Mouse (Mus musculus) hindbrain, embryonic 16.5 days (tissue): ENCODE data around the gene Rec114. TPM values are rescaled to one million over a fixed set of nuclear protein-coding genes. Genes with fewer than 3 reads are reported as not detected.

Experiments
- ATAC-seq: fragments of 200-750 bp; cut with Nextera tagmentation; 2 replicates; pipeline ENCODE4 v1.8.0; 2017; ENCODE audit warnings: moderate TSS enrichment, moderate library complexity
- H3K27ac ChIP-seq: fragments of 300-500 bp; sonication (generic); 2 replicates; pipeline ENCODE4 v1.5.1; 2014; ENCODE audit warnings: low read depth, mild to moderate bottlenecking, control low read depth, low read length, moderate library complexity
- H3K27me3 ChIP-seq: fragments of 300-500 bp; sonication (generic); replicated peaks from 2 replicates; pipeline ENCODE4 v1.6.1; 2014; ENCODE audit warnings: low read length; ENCODE audit not compliant: control insufficient read depth, insufficient read depth
- H3K36me3 ChIP-seq: fragments of 300-500 bp; sonication (generic); 2 replicates; pipeline ENCODE4 v1.6.1; 2014; ENCODE audit warnings: mild to moderate bottlenecking, low read length, moderate library complexity, mixed read lengths; ENCODE audit not compliant: control insufficient read depth, insufficient read depth
- H3K4me1 ChIP-seq: fragments of 300-500 bp; sonication (generic); 2 replicates; pipeline ENCODE4 v1.6.1; 2014; ENCODE audit warnings: low read depth, low read length; ENCODE audit not compliant: control insufficient read depth, insufficient read depth
- H3K4me2 ChIP-seq: fragments of 300-500 bp; sonication (generic); 2 replicates; pipeline ENCODE4 v1.6.1; 2014; ENCODE audit warnings: mild to moderate bottlenecking, low read length, control low read depth, moderate library complexity
- H3K4me3 ChIP-seq: fragments of 300-500 bp; sonication (generic); 2 replicates; pipeline ENCODE4 v1.5.1; 2014; ENCODE audit warnings: mild to moderate bottlenecking, low read length, control low read depth, moderate library complexity
- H3K9ac ChIP-seq: fragments of 300-500 bp; sonication (generic); 2 replicates; pipeline ENCODE4 v1.6.1; 2014; ENCODE audit warnings: low read depth, mild to moderate bottlenecking, control low read depth, low read length, moderate library complexity
- H3K9me3 ChIP-seq: fragments of 300-500 bp; sonication (generic); 2 replicates; pipeline ENCODE4 v1.6.1; 2014; ENCODE audit warnings: mild to moderate bottlenecking, low read length, moderate library complexity; ENCODE audit not compliant: control insufficient read depth
- WGBS: fragments of 180-500 bp; shearing (Covaris S2); extraction: QIAGEN DNeasy Blood & Tissue Kit; methylation state at CpG from one replicate; pipeline ENCODE4 v1.1.7; 2014; 5-methylcytosine and 5-hydroxymethylcytosine counted together
- polyA plus RNA-seq: library from polyadenylated mRNA; unstranded; fragments of >200 nt; fragmentation: Nextera tagmentation; extraction: Ambion mirVana; gene quantifications from 2 replicates; pipeline ENCODE4 v1.2.1, GENCODE M21; 2015

Gene Rec114
- polyA plus RNA-seq, 1 experiment from 2014 or later, result 1.9 TPM

GRCm38 (mm10) chr9:58651993-58652392 is 91.8 kb downstream of the Rec114 start:
- Histone ChIP-seq H3K4me1 (no peaks in the 10 kb centered on the region), H3K36me3 (no peaks in the 10 kb centered on the region), H3K27me3 (no peaks in the 10 kb centered on the region), H3K4me2 (no peak overlapping the region), H3K9ac (no peak overlapping the region), H3K27ac (no peak overlapping the region), H3K4me3 (no peak overlapping the region), H3K9me3 (no peaks in the 10 kb centered on the region)
- WGBS, result 55% methylated on average over 4 of the region's 4 CpGs
- no peak for ATAC-seq

- Histone ChIP-seq H3K27me3 (no peaks in the 10 kb centered on the region), H3K9ac (no peak overlapping the region), H3K27ac (no peak overlapping the region), H3K4me2 (no peak overlapping the region), H3K36me3 (no peaks in the 10 kb centered on the region), H3K4me1 (no peaks in the 10 kb centered on the region), H3K9me3 (no peaks in the 10 kb centered on the region), H3K4me3 (no peak overlapping the region)
- WGBS, result 43% methylated on average over 4 of the region's 4 CpGs
- ATAC-seq, result no peak
These were observed 94.5 kb downstream of the Rec114 start for GRCm38 (mm10) chr9:58649265-58649626.

GRCm38 (mm10) chr9:58648406-58649264 is 95.1 kb downstream of the Rec114 start:
- Histone ChIP-seq H3K27ac (no peak overlapping the region), H3K4me3 (no peak overlapping the region), H3K4me2 (no peak overlapping the region), H3K27me3 (no peaks in the 10 kb centered on the region), H3K9ac (no peak overlapping the region), H3K4me1 (no peaks in the 10 kb centered on the region), H3K36me3 (peaks cover 2% of the 10 kb centered on the region; the same call in 1 of the 2 replicates), H3K9me3 (no peaks in the 10 kb centered on the region)
- no peak for ATAC-seq
- WGBS, result 57% methylated on average over 6 of the region's 6 CpGs

GRCm38 (mm10) chr9:58630441-58630840 is 113.3 kb downstream of the Rec114 start:
- Histone ChIP-seq H3K36me3 (peaks cover 2% of the 10 kb centered on the region; the same call in 1 of the 2 replicates), H3K27ac (no peak overlapping the region), H3K9ac (no peak overlapping the region), H3K4me3 (no peak overlapping the region), H3K4me2 (no peak overlapping the region), H3K9me3 (no peaks in the 10 kb centered on the region), H3K4me1 (no peaks in the 10 kb centered on the region), H3K27me3 (no peaks in the 10 kb centered on the region)
- WGBS, result 85% methylated on average over 2 of the region's 2 CpGs
- no peak for ATAC-seq

GRCm38 (mm10) chr9:58627197-58627596 is 116.6 kb downstream of the Rec114 start:
- WGBS, result 78% methylated on average over 2 of the region's 2 CpGs
- Histone ChIP-seq H3K4me2 (no peak overlapping the region), H3K9ac (no peak overlapping the region), H3K27ac (no peak overlapping the region), H3K4me3 (no peak overlapping the region), H3K9me3 (no peaks in the 10 kb centered on the region), H3K36me3 (peaks cover 6% of the 10 kb centered on the region; the same call in 1 of the 2 replicates), H3K4me1 (no peaks in the 10 kb centered on the region), H3K27me3 (no peaks in the 10 kb centered on the region)
- no peak for ATAC-seq

- Histone ChIP-seq H3K27me3 (no peaks in the 10 kb centered on the region), H3K9ac (no peak overlapping the region), H3K4me2 (no peak overlapping the region), H3K27ac (no peak overlapping the region), H3K9me3 (no peaks in the 10 kb centered on the region), H3K36me3 (peaks cover 3% of the 10 kb centered on the region; the same call in 1 of the 2 replicates), H3K4me3 (no peak overlapping the region), H3K4me1 (no peaks in the 10 kb centered on the region)
- ATAC-seq, result no peak
- 88% methylated on average over 1 of the region's 1 CpGs for WGBS
These were observed 120.8 kb downstream of the Rec114 start for GRCm38 (mm10) chr9:58623009-58623408.

- H3K4me1 ChIP-seq, result no peaks in the 10 kb centered on the region
- ATAC-seq, result no peak
- no peak overlapping the region for H3K27ac ChIP-seq
- WGBS, result 79% methylated on average over 3 of the region's 3 CpGs
- H3K36me3 ChIP-seq, result no peaks in the 10 kb centered on the region
- no peak overlapping the region for H3K4me3 ChIP-seq
- H3K27me3 ChIP-seq, result no peaks in the 10 kb centered on the region
- no peaks in the 10 kb centered on the region for H3K9me3 ChIP-seq
- no peak overlapping the region for H3K4me2 ChIP-seq
- no peak overlapping the region for H3K9ac ChIP-seq
These were observed 128.5 kb downstream of the Rec114 start for GRCm38 (mm10) chr9:58615064-58615938.

GRCm38 (mm10) chr9:58613790-58614189 is 130.0 kb downstream of the Rec114 start:
- Histone ChIP-seq H3K27ac (no peak overlapping the region), H3K9me3 (no peaks in the 10 kb centered on the region), H3K36me3 (no peaks in the 10 kb centered on the region), H3K9ac (no peak overlapping the region), H3K4me3 (no peak overlapping the region), H3K4me1 (no peaks in the 10 kb centered on the region), H3K27me3 (no peaks in the 10 kb centered on the region), H3K4me2 (no peak overlapping the region)
- no peak for ATAC-seq
- 83% methylated on average over 1 of the region's 1 CpGs for WGBS
